Mouse (Mus musculus) hindbrain, embryonic 16.5 days (tissue): ENCODE results near the gene Apmap. TPM values are rescaled to one million over a fixed set of nuclear protein-coding genes. Genes with fewer than 3 reads are reported as not detected.

Experiments
- ATAC-seq: fragments of 200-750 bp; cut with Nextera tagmentation; 2 replicates; pipeline ENCODE4 v1.8.0; 2017; ENCODE audit warnings: moderate TSS enrichment, moderate library complexity
- H3K27ac ChIP-seq: fragments of 300-500 bp; sonication (generic); 2 replicates; pipeline ENCODE4 v1.5.1; 2014; ENCODE audit warnings: low read depth, mild to moderate bottlenecking, control low read depth, low read length, moderate library complexity
- H3K27me3 ChIP-seq: fragments of 300-500 bp; sonication (generic); replicated peaks from 2 replicates; pipeline ENCODE4 v1.6.1; 2014; ENCODE audit warnings: low read length; ENCODE audit not compliant: control insufficient read depth, insufficient read depth
- H3K36me3 ChIP-seq: fragments of 300-500 bp; sonication (generic); 2 replicates; pipeline ENCODE4 v1.6.1; 2014; ENCODE audit warnings: mild to moderate bottlenecking, low read length, moderate library complexity, mixed read lengths; ENCODE audit not compliant: control insufficient read depth, insufficient read depth
- H3K4me1 ChIP-seq: fragments of 300-500 bp; sonication (generic); 2 replicates; pipeline ENCODE4 v1.6.1; 2014; ENCODE audit warnings: low read depth, low read length; ENCODE audit not compliant: control insufficient read depth, insufficient read depth
- H3K4me2 ChIP-seq: fragments of 300-500 bp; sonication (generic); 2 replicates; pipeline ENCODE4 v1.6.1; 2014; ENCODE audit warnings: mild to moderate bottlenecking, low read length, control low read depth, moderate library complexity
- H3K4me3 ChIP-seq: fragments of 300-500 bp; sonication (generic); 2 replicates; pipeline ENCODE4 v1.5.1; 2014; ENCODE audit warnings: mild to moderate bottlenecking, low read length, control low read depth, moderate library complexity
- H3K9ac ChIP-seq: fragments of 300-500 bp; sonication (generic); 2 replicates; pipeline ENCODE4 v1.6.1; 2014; ENCODE audit warnings: low read depth, mild to moderate bottlenecking, control low read depth, low read length, moderate library complexity
- H3K9me3 ChIP-seq: fragments of 300-500 bp; sonication (generic); 2 replicates; pipeline ENCODE4 v1.6.1; 2014; ENCODE audit warnings: mild to moderate bottlenecking, low read length, moderate library complexity; ENCODE audit not compliant: control insufficient read depth
- WGBS: fragments of 180-500 bp; shearing (Covaris S2); extraction: QIAGEN DNeasy Blood & Tissue Kit; methylation state at CpG from one replicate; pipeline ENCODE4 v1.1.7; 2014; 5-methylcytosine and 5-hydroxymethylcytosine counted together
- polyA plus RNA-seq: library from polyadenylated mRNA; unstranded; fragments of >200 nt; fragmentation: Nextera tagmentation; extraction: Ambion mirVana; gene quantifications from 2 replicates; pipeline ENCODE4 v1.2.1, GENCODE M21; 2015

Gene Apmap
- polyA plus RNA-seq, 1 experiment from 2014 or later: 43.9 TPM

- H3K27ac ChIP-seq: no peak overlapping the region
- H3K9me3 ChIP-seq: no peaks in the 10 kb centered on the region
- H3K4me3 ChIP-seq: no peak overlapping the region
- no peaks in the 10 kb centered on the region for H3K27me3 ChIP-seq
- no peak overlapping the region for H3K9ac ChIP-seq
- 94% methylated on average over 4 of the region's 4 CpGs for WGBS
- no peaks in the 10 kb centered on the region for H3K4me1 ChIP-seq
- no peak for ATAC-seq
- peaks cover 7% of the 10 kb centered on the region; the same call in 1 of the 2 replicates for H3K36me3 ChIP-seq
- no peak overlapping the region for H3K4me2 ChIP-seq
Measured at GRCm38 (mm10) chr2:150629255-150629654, 20.9 kb upstream of the Apmap start.

GRCm38 (mm10) chr2:150627140-150627539 is 18.8 kb upstream of the Apmap start:
- WGBS: 82% methylated on average over 6 of the region's 6 CpGs
- H3K9me3 ChIP-seq: no peaks in the 10 kb centered on the region
- no peak overlapping the region for H3K9ac ChIP-seq
- H3K27ac ChIP-seq: no peak overlapping the region
- ATAC-seq: no peak
- no peaks in the 10 kb centered on the region for H3K27me3 ChIP-seq
- no peak overlapping the region for H3K4me2 ChIP-seq
- no peaks in the 10 kb centered on the region for H3K4me1 ChIP-seq
- peaks cover 7% of the 10 kb centered on the region; the same call in 1 of the 2 replicates for H3K36me3 ChIP-seq
- H3K4me3 ChIP-seq: no peak overlapping the region

GRCm38 (mm10) chr2:150624926-150625325 is 16.6 kb upstream of the Apmap start:
- peaks cover 10% of the 10 kb centered on the region for H3K36me3 ChIP-seq
- no peak overlapping the region for H3K27ac ChIP-seq

GRCm38 (mm10) chr2:150623957-150624356 is 15.6 kb upstream of the Apmap start:
- H3K27me3 ChIP-seq: no peaks in the 10 kb centered on the region
- H3K4me1 ChIP-seq: no peaks in the 10 kb centered on the region
- no peak for ATAC-seq
- no peak overlapping the region for H3K27ac ChIP-seq
- no peaks in the 10 kb centered on the region for H3K9me3 ChIP-seq
- no peak overlapping the region for H3K4me3 ChIP-seq
- WGBS: 95% methylated on average over 3 of the region's 3 CpGs
- H3K36me3 ChIP-seq: peaks cover 10% of the 10 kb centered on the region
- no peak overlapping the region for H3K4me2 ChIP-seq
- no peak overlapping the region for H3K9ac ChIP-seq

More at GRCm38 (mm10) chr2:150624926-150625325, 16.6 kb upstream of the Apmap start:
- ATAC-seq: no peak
- Histone ChIP-seq H3K9ac (no peak overlapping the region), H3K4me2 (no peak overlapping the region), H3K9me3 (no peaks in the 10 kb centered on the region), H3K27me3 (no peaks in the 10 kb centered on the region), H3K4me1 (no peaks in the 10 kb centered on the region), H3K4me3 (no peak overlapping the region)
- 96% methylated on average over 8 of the region's 8 CpGs for WGBS

GRCm38 (mm10) chr2:150621698-150622097 is 13.3 kb upstream of the Apmap start:
- WGBS: 72% methylated on average over 3 of the region's 3 CpGs
- no peaks in the 10 kb centered on the region for H3K27me3 ChIP-seq
- H3K9ac ChIP-seq: no peak overlapping the region
- no peak for ATAC-seq
- no peaks in the 10 kb centered on the region for H3K9me3 ChIP-seq
- peaks cover 7% of the 10 kb centered on the region for H3K36me3 ChIP-seq
- no peak overlapping the region for H3K4me2 ChIP-seq
- H3K27ac ChIP-seq: no peak overlapping the region
- no peaks in the 10 kb centered on the region for H3K4me1 ChIP-seq
- no peak overlapping the region for H3K4me3 ChIP-seq

GRCm38 (mm10) chr2:150610097-150610496 is 1.7 kb upstream of the Apmap start:
- Histone ChIP-seq H3K4me2 (no peak overlapping the region), H3K4me1 (peaks cover 12% of the 10 kb centered on the region), H3K27me3 (no peaks in the 10 kb centered on the region), H3K9ac (no peak overlapping the region), H3K9me3 (no peaks in the 10 kb centered on the region), H3K36me3 (no peaks in the 10 kb centered on the region), H3K4me3 (no peak overlapping the region), H3K27ac (no peak overlapping the region)
- 78% methylated on average over 3 of the region's 3 CpGs for WGBS
- no peak for ATAC-seq

- H3K9me3 ChIP-seq: no peaks in the 10 kb centered on the region
- H3K4me1 ChIP-seq: peaks cover 12% of the 10 kb centered on the region
- H3K27ac ChIP-seq: peak overlapping the region; percentile 66
- WGBS: under 1% methylated on average over 10 of the region's 10 CpGs
- H3K4me2 ChIP-seq: peak overlapping the region; percentile 74
- peak overlapping the region; percentile 99 for H3K4me3 ChIP-seq
- no peaks in the 10 kb centered on the region for H3K36me3 ChIP-seq
- peak overlapping the region; percentile 95 for H3K9ac ChIP-seq
- H3K27me3 ChIP-seq: no peaks in the 10 kb centered on the region
- peak; percentile 68 for ATAC-seq
Measured at GRCm38 (mm10) chr2:150608872-150609560, 649 bp upstream of the Apmap start.

- no peak for ATAC-seq
- 63% methylated on average over 1 of the region's 1 CpGs for WGBS
- Histone ChIP-seq H3K9ac (no peak overlapping the region), H3K27me3 (no peaks in the 10 kb centered on the region), H3K4me2 (peak overlapping the region; percentile 74), H3K36me3 (no peaks in the 10 kb centered on the region), H3K4me3 (peak overlapping the region; percentile 99; the same call in 1 of the 2 replicates), H3K27ac (no peak overlapping the region), H3K9me3 (no peaks in the 10 kb centered on the region), H3K4me1 (peaks cover 12% of the 10 kb centered on the region)
Measured at GRCm38 (mm10) chr2:150607086-150607485, 1.3 kb downstream of the Apmap start.

- Histone ChIP-seq H3K36me3 (no peaks in the 10 kb centered on the region), H3K27ac (no peak overlapping the region), H3K4me2 (no peak overlapping the region), H3K9ac (no peak overlapping the region), H3K4me3 (no peak overlapping the region), H3K9me3 (no peaks in the 10 kb centered on the region), H3K4me1 (peaks cover 12% of the 10 kb centered on the region), H3K27me3 (no peaks in the 10 kb centered on the region)
- 95% methylated on average over 2 of the region's 2 CpGs for WGBS
- ATAC-seq: no peak
Measured at GRCm38 (mm10) chr2:150604802-150605201, 3.6 kb downstream of the Apmap start.
